Mouse (Mus musculus): ENCODE data around the gene Anapc1.

- no peak for TF ChIP-seq EP300 (IDR thresholded peaks at IDR 0.05; ENCODE audit: low read depth in 1 of 2, low read length in 2 of 2)
- TF ChIP-seq HCFC1 (IDR thresholded peaks at IDR 0.05; ENCODE audit: low read depth, low read length) = no peak
- no peak for TF ChIP-seq MAFK (IDR thresholded peaks at IDR 0.05; ENCODE audit: borderline replicate concordance, low read depth, low read length)
Observed at GRCm38 (mm10) chr2:128568018-128568417, 119.2 kb downstream of the Anapc1 start.

Data from MEL (cell line).